Mouse (Mus musculus) heart, postnatal 4 days (tissue): Measurements from ENCODE around the gene Cd177. TPM values are rescaled to one million over a fixed set of nuclear protein-coding genes. Genes with fewer than 3 reads are reported as not detected.

Source experiments
- total RNA-seq, 2 experiments: library from RNA; stranded (reverse); gene quantifications; 2 replicates each; pipeline ENCODE4 v1.2.3; 2021

The Cd177 gene
- total RNA-seq, 2 experiments from 2014 or later: 0.10 to 0.18 TPM

Other genes starting within 250 kb of the Cd177 start
- gene AC161166.1, start 247.9 kb downstream of the Cd177 start, total RNA-seq: not detected
- gene Irgq, start 229.6 kb downstream of the Cd177 start, total RNA-seq: 10 to 100 TPM; 16.7 to 17.2 TPM
- not detected for gene Pinlyp, start 214.2 kb downstream of the Cd177 start, total RNA-seq
- 10 to 100 TPM; 42.0 to 43.9 TPM for gene Xrcc1, start 214.0 kb downstream of the Cd177 start, total RNA-seq
- gene Ethe1, start 172.8 kb downstream of the Cd177 start, total RNA-seq: 10 to 100 TPM; 15.9 to 16.9 TPM
- under 1 TPM; 0.27 to 0.33 TPM for gene Zfp575, start 172.7 kb downstream of the Cd177 start, total RNA-seq
- gene Phldb3, start 149.5 kb downstream of the Cd177 start, total RNA-seq: under 1 TPM; 0.57 to 0.61 TPM
- not detected for gene Lypd3, start 123.8 kb downstream of the Cd177 start, total RNA-seq
- not detected for gene Tex101, start 83.6 kb downstream of the Cd177 start, total RNA-seq
- gene BC049730, start 51.1 kb downstream of the Cd177 start, total RNA-seq: not detected
- not detected for gene Gm4763, start 33.4 kb downstream of the Cd177 start, total RNA-seq
- under 1 TPM in 1 of 2 experiments, not detected in 1; 0.25 TPM for gene Ceacam10, start 16.9 kb upstream of the Cd177 start, total RNA-seq
- 1 to 10 TPM in 1 of 2 experiments, not detected in 1; 2.5 TPM for gene Gm9844, start 101.9 kb upstream of the Cd177 start, total RNA-seq
- not detected for gene Lypd4, start 109.6 kb upstream of the Cd177 start, total RNA-seq
- not detected for gene Dmrtc2, start 109.7 kb upstream of the Cd177 start, total RNA-seq
- 100 to 1,000 TPM; 902 to 929 TPM for gene Rps19, start 124.1 kb upstream of the Cd177 start, total RNA-seq
- 1 to 10 TPM in 1 of 2 experiments, under 1 TPM in 1; 0.88 to 1.4 TPM for gene Cd79a, start 137.1 kb upstream of the Cd177 start, total RNA-seq
- 10 to 100 TPM; 87.0 to 88.2 TPM for gene Arhgef1, start 142.6 kb upstream of the Cd177 start, total RNA-seq
- gene Gm4881, start 184.2 kb upstream of the Cd177 start, total RNA-seq: not detected
- 100 to 1,000 TPM; 212 to 234 TPM for gene Rabac1, start 212.4 kb upstream of the Cd177 start, total RNA-seq
- under 1 TPM; 0.31 to 0.47 TPM for gene Atp1a3, start 245.6 kb upstream of the Cd177 start, total RNA-seq